Comparison of ENCODE assay signal across 8 mouse cellular contexts in genomic region chr2:166713690-166714426, GRCm38 (mm10). TPM values are rescaled to one million over a fixed set of nuclear protein-coding genes. Genes with fewer than 3 reads are reported as not detected.
DNase-seq lines count a peak whose midpoint lies in the region; ATAC-seq lines count a peak whose summit lies in the region.

Gene Prex1 (minus strand): TSS chr2:166713832.

- peak; percentile 79 for ATAC-seq in megakaryocyte, adult 5-6 weeks (ENCODE audit: poor library complexity, severe bottlenecking)

- intact Hi-C loops in gastrocnemius, postnatal 14 days (cut with DNase I; ENCODE audit: low total_unique reads) = loop anchor here (10.0 kb wide), 2 partner anchors 61 to 99 kb away; no protein-coding TSS in a partner anchor

- DNase-seq in adrenal gland, adult 2 months = peak; percentile 99
- DNase-seq in embryo, embryonic 11 days = peak; percentile 99
- DNase-seq in gastrocnemius, postnatal 14 days = peak; percentile 99
- DNase-seq in induced T-regulatory cell, adult 2 months (ENCODE audit: low read depth) = peak; percentile 99
- DNase-seq in left cerebral cortex, adult 8-10 months (ENCODE audit: low spot score in 2 of 2) = peak; percentile 86 to 95
- DNase-seq in right cerebral cortex, adult 18-20 months = peak; percentile 97
- DNase-seq in urinary bladder, adult 2 months (ENCODE audit: low spot score) = peak; percentile 82

RNA-seq across cellular contexts. Expression of gene Prex1, which starts in this region (rescaled TPM):
- 10 to 100 TPM; 11.2 to 18.2 TPM for total RNA-seq in adrenal gland, adult 2 months (2021)
- 35.4 and 37.9 TPM in 2 replicates for polyA plus RNA-seq in adrenal gland, adult 2 months (2012; rRNA removed)
- 10 to 100 TPM in 1 of 2 experiments, 1 to 10 TPM in 1; 7.4 to 11.5 TPM for total RNA-seq in gastrocnemius, postnatal 14 days (2021)
- 10 to 100 TPM; 91.7 to 98.3 (median 95.8) TPM for total RNA-seq in left cerebral cortex, adult 8-10 months (2022)
- total RNA-seq in megakaryocyte, adult 5-6 weeks (2015) = 75.3 and 85.4 TPM in 2 replicates
- 61.1 and 73.3 TPM in 2 replicates for total RNA-seq in megakaryocyte, adult 5-6 weeks (2017)
- polyA plus RNA-seq in urinary bladder, adult 2 months (2012; rRNA removed) = 7.5 and 8.7 TPM in 2 replicates

Comparison
In these comparisons a context has a peak if more than half of its experiments do, and no peak if none do; other contexts are left out.
1. Peak in every context shown above with its lines: DNase-seq and ATAC-seq.